Mouse (Mus musculus) liver, adult 2 months (tissue): Measurements from ENCODE around the gene Ptprm.

ENCODE experiments used
- CTCF ChIP-seq: fragments of 200-500 bp; IDR thresholded peaks from 2 replicates; pipeline ENCODE4 v1.5.1; 2011; ENCODE audit warnings: low read depth, low read length, control low read depth
- POLR2A ChIP-seq: fragments of 200-500 bp; IDR thresholded peaks from 2 replicates; pipeline ENCODE4 v1.6.1; 2011; ENCODE audit warnings: low read length, control low read depth; ENCODE audit not compliant: insufficient read depth; ENCODE audit errors: extremely low read depth

GRCm38 (mm10) chr17:66697650-66698049 lies 656.6 kb downstream of the Ptprm start:
- TF ChIP-seq CTCF = no peak
- no peak for TF ChIP-seq POLR2A
